ENCODE assay signal across 9 mouse cellular contexts in the genomic region with DNA sequence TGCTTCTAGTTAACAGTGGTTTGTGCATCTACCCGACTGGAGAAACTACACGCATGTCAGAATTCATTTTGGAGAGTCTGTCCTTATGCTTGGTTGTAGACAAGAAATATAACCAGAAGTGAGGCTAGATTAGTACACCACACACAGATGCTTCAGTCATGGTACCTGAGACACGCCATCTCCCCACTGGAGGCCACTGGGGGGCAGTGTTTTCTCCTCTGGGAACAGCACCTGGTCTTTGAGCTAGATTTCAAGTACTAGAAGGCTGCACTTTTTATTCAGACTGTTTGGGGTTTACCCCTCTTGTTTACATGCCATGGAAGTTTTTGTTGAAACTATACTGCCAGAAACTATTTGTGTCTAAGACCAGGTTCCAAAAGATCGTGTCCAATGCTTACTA. TPM values are rescaled to one million over a fixed set of nuclear protein-coding genes. Genes with fewer than 3 reads are reported as not detected.
DNase-seq lines count a peak whose midpoint lies in the region; ATAC-seq and TF ChIP-seq lines count a peak whose summit lies in the region.
"Had no signal": no experiment of that assay in that cellular context is flagged by ENCODE, and none has a peak within 500 bp of the region (broad histone marks: within the 10 kb centered on the region; RNA-seq: fewer than 3 reads in every experiment).

No protein-coding gene starts in this region.

- no peak overlapping the region for H3K27ac ChIP-seq in midbrain, embryonic 14.5 days (replicated peaks; ENCODE audit: low read depth, low read length)
- no peak overlapping the region for H3K27ac ChIP-seq in midbrain, embryonic 16.5 days (ENCODE audit: low read length)
- no peak overlapping the region for H3K27ac ChIP-seq in liver, embryonic 14.5 days
- H3K27ac ChIP-seq: heart, embryonic 15.5 days; neural tube, embryonic 13.5 days had no signal

- H3K36me3 ChIP-seq in midbrain, embryonic 14.5 days (ENCODE audit: control insufficient read depth, insufficient read depth, low read length): no peaks in the 10 kb centered on the region
- H3K36me3 ChIP-seq in midbrain, embryonic 16.5 days (ENCODE audit: control insufficient read depth, insufficient read depth, low read length): no peaks in the 10 kb centered on the region
- H3K36me3 ChIP-seq in liver, embryonic 14.5 days (replicated peaks; ENCODE audit: control insufficient read depth, insufficient read depth, low read depth): no peaks in the 10 kb centered on the region
- H3K36me3 ChIP-seq: heart, embryonic 15.5 days; neural tube, embryonic 13.5 days had no signal

- H3K9me3 ChIP-seq in midbrain, embryonic 14.5 days (ENCODE audit: control insufficient read depth, low read length): no peaks in the 10 kb centered on the region
- H3K9me3 ChIP-seq in midbrain, embryonic 16.5 days (replicated peaks; ENCODE audit: control insufficient read depth, low read length, poor library complexity, severe bottlenecking): no peaks in the 10 kb centered on the region
- no peaks in the 10 kb centered on the region for H3K9me3 ChIP-seq in liver, embryonic 14.5 days (ENCODE audit: control insufficient read depth, low read length)
- H3K9me3 ChIP-seq: heart, embryonic 15.5 days; neural tube, embryonic 13.5 days had no signal

- no peaks in the 10 kb centered on the region for H3K27me3 ChIP-seq in midbrain, embryonic 14.5 days (ENCODE audit: control insufficient read depth, insufficient read depth, low read length)
- no peaks in the 10 kb centered on the region for H3K27me3 ChIP-seq in midbrain, embryonic 16.5 days (ENCODE audit: control insufficient read depth, insufficient read depth, low read depth, low read length)
- H3K27me3 ChIP-seq in Patski: peaks cover 12% of the 10 kb centered on the region
- H3K27me3 ChIP-seq in liver, embryonic 14.5 days (ENCODE audit: control insufficient read depth, insufficient read depth, low read length): no peaks in the 10 kb centered on the region
- H3K27me3 ChIP-seq: heart, embryonic 15.5 days; neural tube, embryonic 13.5 days had no signal

- DNase-seq in midbrain, embryonic 14.5 days: peak; percentile 45
- no peak for DNase-seq in Patski (ENCODE audit: low read depth, low spot score)
- peak; percentile 30 for DNase-seq in cerebellum, adult 11-12 months
- DNase-seq in gastrocnemius, postnatal 36 days: peak; percentile 12 to 22
- DNase-seq in liver, embryonic 14.5 days (ENCODE audit: low read depth in 3 of 3, low spot score in 3 of 3): no peak
- DNase-seq in right cerebral cortex, postnatal 36 days (ENCODE audit: low spot score in 2 of 2): peak; percentile 34 to 37

- no peak for ATAC-seq in midbrain, embryonic 14.5 days (ENCODE audit: low FRiP score, low TSS enrichment)
- ATAC-seq in midbrain, embryonic 16.5 days: no peak
- ATAC-seq in Patski: no peak
- no peak for ATAC-seq in liver, embryonic 14.5 days (ENCODE audit: insufficient read depth)

- H3K4me3 ChIP-seq in midbrain, embryonic 14.5 days (replicated peaks; ENCODE audit: low read depth, low read length): no peak overlapping the region
- no peak overlapping the region for H3K4me3 ChIP-seq in midbrain, embryonic 16.5 days (ENCODE audit: low read depth, low read length)
- no peak overlapping the region for H3K4me3 ChIP-seq in liver, embryonic 14.5 days (ENCODE audit: insufficient read depth in 1 of 2, low read depth in 2 of 2, low read length in 2 of 2)
- H3K4me3 ChIP-seq: heart, embryonic 15.5 days; neural tube, embryonic 13.5 days had no signal

- TF ChIP-seq CTCF in Patski (IDR thresholded peaks at IDR 0.05): peak; percentile 80
- TF ChIP-seq CTCF in liver, embryonic 14.5 days (IDR thresholded peaks at IDR 0.05; ENCODE audit: low read depth): peak; percentile 66

- in situ Hi-C loops in Patski (cut with MboI; ENCODE audit: low pct_unique_long_range_greater_than_20kb): loop anchor here (5.0 to 10.0 kb wide), 2 partner anchors 299 to 617 kb away; no protein-coding TSS in a partner anchor

- no peak for TF ChIP-seq EP300 in liver, embryonic 14.5 days (IDR thresholded peaks at IDR 0.05; ENCODE audit: low read depth)

- 35% methylated on average over 4 of the region's 4 CpGs for WGBS in midbrain, embryonic 14.5 days
- 38% methylated on average over 4 of the region's 4 CpGs for WGBS in midbrain, embryonic 16.5 days
- WGBS in liver, embryonic 14.5 days (ENCODE audit: insufficient replicate concordance): 10% methylated on average over 4 of the region's 4 CpGs

- no peaks in the 10 kb centered on the region for H3K4me1 ChIP-seq in midbrain, embryonic 14.5 days (ENCODE audit: control insufficient read depth, insufficient read depth, low read length)
- H3K4me1 ChIP-seq in midbrain, embryonic 16.5 days (ENCODE audit: control insufficient read depth, insufficient read depth, low read length): 0 out of 2 replicates have a peak, but pooled peaks cover 2% of the 10 kb centered on the region
- H3K4me1 ChIP-seq in liver, embryonic 14.5 days (replicated peaks; ENCODE audit: control insufficient read depth in 2 of 2, insufficient read depth in 2 of 2, low read length in 1 of 2): no peaks in the 10 kb centered on the region
- H3K4me1 ChIP-seq: heart, embryonic 15.5 days had no signal

- POLR2A ChIA-PET in Patski (lab: Charles Lee): no interaction called here

- intact Hi-C loops in gastrocnemius, postnatal 36 days (cut with DNase I): loop anchor here (5.0 to 10.0 kb wide), 2 partner anchors 147 to 299 kb away; no protein-coding TSS in a partner anchor

- CTCF ChIA-PET in Patski (lab: Charles Lee): interaction anchor here (0.7 to 2.2 kb wide), 12 partner anchors 9 to 302 kb away, joined by 3 to 13 read pairs (median 4); no protein-coding TSS in a partner anchor

- no peak overlapping the region for H3K9ac ChIP-seq in midbrain, embryonic 14.5 days (replicated peaks; ENCODE audit: low read length)
- no peak overlapping the region for H3K9ac ChIP-seq in midbrain, embryonic 16.5 days (ENCODE audit: low read depth, low read length)
- H3K9ac ChIP-seq in liver, embryonic 14.5 days (replicated peaks): no peak overlapping the region
- H3K9ac ChIP-seq: heart, embryonic 15.5 days; neural tube, embryonic 13.5 days had no signal

- H3K4me2 ChIP-seq in midbrain, embryonic 14.5 days (ENCODE audit: low read length): no peak overlapping the region
- H3K4me2 ChIP-seq in midbrain, embryonic 16.5 days (ENCODE audit: low read length): no peak overlapping the region
- H3K4me2 ChIP-seq in liver, embryonic 14.5 days (ENCODE audit: low read depth): no peak overlapping the region
- H3K4me2 ChIP-seq: heart, embryonic 15.5 days; neural tube, embryonic 13.5 days had no signal

RNA-seq across cellular contexts. Expression of a gene that starts 43.2 kb away (rescaled TPM):
- polyA plus RNA-seq in midbrain, embryonic 14.5 days (2014; fragmentation: Nextera tagmentation; extraction: Ambion mirVana): 205 and 241 TPM in 2 replicates
- polyA plus RNA-seq in midbrain, embryonic 16.5 days (2015; fragmentation: Nextera tagmentation; extraction: Ambion mirVana): 192 and 195 TPM in 2 replicates
- 153 TPM for polyA plus RNA-seq in Patski (2021)
- total RNA-seq in gastrocnemius, postnatal 36 days (2021): 10 to 100 TPM; 49.4 to 58.7 TPM
- 32.0 and 48.8 TPM in 2 replicates for polyA plus RNA-seq in liver, embryonic 14.5 days (2012; rRNA removed)
- 131 and 134 TPM in 2 replicates for polyA plus RNA-seq in liver, embryonic 14.5 days (2014; fragmentation: Nextera tagmentation; extraction: Ambion mirVana)

Comparison
In these comparisons a context has a peak if more than half of its experiments do, and no peak if none do; other contexts are left out.
1. DNase-seq: peak in midbrain, embryonic 14.5 days (single experiment), cerebellum, adult 11-12 months (single experiment), gastrocnemius, postnatal 36 days (2 of 2) and right cerebral cortex, postnatal 36 days (2 of 2); none in Patski (single experiment) and liver, embryonic 14.5 days (0 of 3).